Mouse (Mus musculus): ENCODE measurements around the gene Rho.

Rho gene

GRCm38 (mm10) chr6:115978596-115978995 is 47.0 kb downstream of the Rho start:
- no peak for DNase-seq

GRCm38 (mm10) chr6:115982889-115983288 is 51.3 kb downstream of the Rho start:
- DNase-seq = no peak

- DNase-seq = no peak
Measured at GRCm38 (mm10) chr6:115983306-115984038, 51.9 kb downstream of the Rho start.

DNA sequence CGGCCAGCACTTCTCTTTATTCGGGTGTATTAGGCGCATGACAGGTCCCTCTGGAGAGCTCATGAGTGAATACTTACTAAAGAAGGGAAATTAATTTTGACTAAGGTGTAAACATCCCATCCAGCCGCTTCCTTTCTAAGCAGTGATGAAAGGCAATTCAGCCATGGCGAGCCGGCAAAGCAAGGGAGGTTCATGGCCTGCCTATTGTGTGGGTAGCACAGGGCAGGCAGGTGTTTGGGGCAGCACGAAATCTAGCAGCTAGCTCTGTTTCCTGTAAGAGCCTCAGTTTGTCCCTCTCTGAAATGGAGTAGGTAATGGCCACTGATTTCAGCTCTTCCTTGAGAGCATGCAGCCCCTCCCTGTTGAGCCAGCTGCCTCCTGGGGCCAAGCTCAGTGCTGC is 53.0 kb downstream of the Rho start:
- no peak for DNase-seq

GRCm38 (mm10) chr6:115985622-115986021 is 54.1 kb downstream of the Rho start:
- DNase-seq = no peak

- DNase-seq = no peak
Measured at GRCm38 (mm10) chr6:115986472-115987095, 55.0 kb downstream of the Rho start.

DNA sequence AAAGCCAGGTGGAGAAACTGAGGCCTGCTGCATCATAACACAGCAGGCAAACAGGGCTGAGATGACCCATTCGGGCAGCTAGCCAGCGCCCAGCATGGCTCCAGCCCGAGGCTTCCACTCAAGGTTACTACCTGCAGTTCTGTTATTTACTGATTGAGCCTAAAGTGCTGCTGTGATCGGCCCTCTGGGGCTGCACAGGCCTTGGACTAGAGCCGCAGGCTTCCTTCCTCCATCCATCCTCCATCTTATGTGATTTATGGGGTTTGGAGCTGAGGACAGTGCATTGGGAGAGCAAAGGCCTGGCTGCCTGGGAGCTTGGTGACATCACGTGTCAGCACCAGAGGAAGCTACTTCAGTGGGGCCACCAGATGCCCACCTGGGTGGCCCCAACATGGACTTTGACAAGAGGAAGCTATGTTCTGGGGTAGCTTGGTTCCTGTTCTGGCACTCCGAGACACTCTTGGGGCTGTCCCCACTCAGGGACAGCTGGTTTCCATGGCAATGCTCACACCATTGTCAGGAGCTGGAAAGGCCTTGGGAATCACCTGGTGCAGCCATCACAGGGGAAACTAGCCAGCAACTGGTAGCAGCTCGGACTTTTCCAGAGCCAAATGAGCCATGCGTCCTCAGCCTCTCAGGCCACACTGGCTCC is 55.7 kb downstream of the Rho start:
- no peak for DNase-seq

DNA sequence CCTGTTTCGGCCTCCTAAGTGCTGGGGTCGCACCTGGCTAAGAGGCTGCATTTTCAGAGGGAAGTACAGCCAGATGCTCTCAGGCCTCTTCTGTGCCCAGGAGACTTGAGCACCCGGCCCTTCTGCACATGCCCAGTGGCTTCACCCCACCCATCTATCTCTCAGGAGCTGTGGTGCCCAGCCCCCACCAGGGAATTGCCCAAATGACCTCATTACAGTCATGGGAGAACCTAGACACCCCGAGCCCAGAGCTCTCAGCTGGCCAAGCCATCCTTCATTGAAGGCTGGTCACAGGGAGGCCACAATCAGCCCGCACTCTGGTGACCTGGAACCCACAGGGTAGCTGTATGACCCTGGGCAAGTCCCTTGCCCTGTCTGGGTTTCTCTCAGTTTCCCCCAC is 57.5 kb downstream of the Rho start:
- DNase-seq = no peak

GRCm38 (mm10) chr6:115989607-115990006 is 58.1 kb downstream of the Rho start:
- DNase-seq = no peak
